Mouse (Mus musculus) liver, adult 2 months (tissue): ENCODE results near the gene Rarres2. TPM values are rescaled to one million over a fixed set of nuclear protein-coding genes. Genes with fewer than 3 reads are reported as not detected.
"Not testable (repeated sequence)": the region's sequence is repeated elsewhere in the genome, so short reads cannot be mapped to it uniquely, and the experiment has no call there.

Source experiments
- DNase-seq: peaks from one replicate; pipeline ENCODE4 v3.0.0-alpha.2; 2011; ENCODE audit warnings: low read depth, low spot score; ENCODE audit errors: extremely low read depth
- H3K27ac ChIP-seq: fragments of 200-500 bp; replicated peaks from 2 replicates; pipeline ENCODE4 v1.5.1; 2012; ENCODE audit warnings: low read depth, mild to moderate bottlenecking, control low read depth, inconsistent platforms, low read length; ENCODE audit not compliant: insufficient read depth
- H3K27me3 ChIP-seq: fragments of 200-500 bp; 2 replicates; pipeline ENCODE4 v1.6.1; 2012; ENCODE audit warnings: mild to moderate bottlenecking, moderate library complexity, low read length, inconsistent platforms; ENCODE audit not compliant: control insufficient read depth, insufficient read depth
- H3K36me3 ChIP-seq: fragments of 200-500 bp; 2 replicates; pipeline ENCODE4 v1.6.1; 2012; ENCODE audit warnings: low read length, inconsistent platforms; ENCODE audit not compliant: control insufficient read depth, insufficient read depth
- H3K4me1 ChIP-seq: fragments of 200-500 bp; 2 replicates; pipeline ENCODE4 v1.6.1; 2011; ENCODE audit warnings: low read length; ENCODE audit not compliant: control insufficient read depth, insufficient read depth
- H3K4me3 ChIP-seq: fragments of 200-500 bp; 2 replicates; pipeline ENCODE4 v1.5.1; 2011; ENCODE audit warnings: low read depth, mild to moderate bottlenecking, control low read depth, low read length, moderate library complexity; ENCODE audit not compliant: insufficient read depth
- H3K79me2 ChIP-seq: fragments of 200-500 bp; 2 replicates; pipeline ENCODE4 v1.6.1; 2012; ENCODE audit warnings: inconsistent platforms, mild to moderate bottlenecking, low read length, moderate library complexity; ENCODE audit not compliant: control insufficient read depth, insufficient read depth
- H3K9ac ChIP-seq: fragments of 200-500 bp; 2 replicates; pipeline ENCODE4 v1.6.1; 2012; ENCODE audit warnings: low read depth, mild to moderate bottlenecking, control low read depth, inconsistent platforms, low read length
- CTCF ChIP-seq: fragments of 200-500 bp; IDR thresholded peaks from 2 replicates; pipeline ENCODE4 v1.5.1; 2011; ENCODE audit warnings: low read depth, low read length, control low read depth
- POLR2A ChIP-seq: fragments of 200-500 bp; IDR thresholded peaks from 2 replicates; pipeline ENCODE4 v1.6.1; 2011; ENCODE audit warnings: low read length, control low read depth; ENCODE audit not compliant: insufficient read depth; ENCODE audit errors: extremely low read depth
- WGBS: fragments of 180-500 bp; shearing (Covaris S2); methylation state at CpG from one replicate; pipeline ENCODE4 v1.1.7; 2018; 5-methylcytosine and 5-hydroxymethylcytosine counted together
- polyA plus RNA-seq: library from polyadenylated mRNA; depleted of rRNA; stranded (reverse); fragments of >200 nt; gene quantifications from 2 replicates; pipeline ENCODE4 v1.2.3, GENCODE M21; 2012; rRNA removed
- total RNA-seq: library from RNA; depleted of rRNA; stranded (reverse); fragments of >200 nt; gene quantifications from 2 replicates; pipeline ENCODE4 v1.2.3, GENCODE M21; 2014; rRNA removed

Rarres2 gene
- total and polyA plus RNA-seq, 2 experiments, result 1,160 to 1,282 TPM

DNA sequence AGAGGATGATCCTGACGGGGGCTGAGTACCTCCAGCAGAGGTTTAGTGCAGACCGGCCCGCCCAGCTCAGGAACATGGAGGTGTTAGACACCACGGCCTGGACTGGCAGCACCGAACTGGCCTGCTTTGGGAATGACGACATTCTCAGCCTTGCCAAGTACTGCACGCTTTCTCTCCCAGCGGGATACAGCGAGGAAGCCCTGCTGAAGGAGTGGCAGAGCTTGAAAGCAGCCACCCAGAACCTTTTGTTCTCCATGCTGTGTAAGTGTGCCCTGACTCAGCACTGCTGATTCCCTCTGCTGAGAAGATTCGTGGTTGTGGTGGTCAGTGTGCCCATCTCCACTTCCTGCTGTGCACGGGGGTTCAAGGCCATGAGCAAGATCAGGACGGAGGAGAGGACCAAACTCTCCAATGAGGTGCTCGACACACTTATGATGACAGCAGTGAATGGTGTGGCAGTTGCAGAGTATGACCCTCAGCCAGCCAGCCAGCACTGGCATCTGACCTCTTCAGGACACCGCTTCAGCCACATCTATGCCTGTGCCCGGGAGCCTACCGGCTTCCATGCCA, 42.6 kb downstream of the Rarres2 start:
- 83% methylated on average over 16 of the region's 16 CpGs for WGBS
- Histone ChIP-seq H3K79me2 (no peaks in the 10 kb centered on the region), H3K36me3 (no peaks in the 10 kb centered on the region; the same call in 1 of the 2 replicates), H3K27ac (no peak overlapping the region), H3K9ac (no peak overlapping the region), H3K4me3 (no peak overlapping the region), H3K27me3 (no peaks in the 10 kb centered on the region), H3K4me1 (no peaks in the 10 kb centered on the region)
- DNase-seq, result no peak
- TF ChIP-seq CTCF (no peak), POLR2A (no peak)

DNA sequence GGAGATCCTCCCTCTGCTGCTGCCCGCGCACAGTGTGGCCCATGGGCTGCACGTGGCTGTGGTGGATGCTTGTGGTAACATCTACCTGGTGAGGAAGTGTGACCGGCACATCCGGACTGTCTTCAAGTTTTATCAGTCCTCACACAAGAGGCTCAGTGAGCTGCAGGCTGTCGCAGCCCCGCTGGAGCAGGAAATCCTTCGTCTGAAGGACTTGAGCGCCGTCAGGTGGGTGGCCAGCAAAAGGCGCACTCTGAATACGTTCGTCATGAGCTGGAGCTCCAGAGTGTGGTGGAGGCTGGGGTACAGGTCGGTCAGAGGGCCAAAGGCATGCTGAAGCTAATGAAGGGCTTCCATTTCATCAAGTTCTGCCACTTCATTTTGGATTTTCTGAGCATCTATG, 43.3 kb downstream of the Rarres2 start:
- Histone ChIP-seq H3K4me3 (no peak overlapping the region), H3K79me2 (no peaks in the 10 kb centered on the region), H3K27me3 (no peaks in the 10 kb centered on the region), H3K27ac (no peak overlapping the region), H3K9ac (no peak overlapping the region), H3K4me1 (no peaks in the 10 kb centered on the region), H3K36me3 (no peaks in the 10 kb centered on the region; the same call in 1 of the 2 replicates)
- TF ChIP-seq POLR2A, result no peak
- 0 out of 2 replicates have a peak, but pooled peaks have one; percentile 9 for TF ChIP-seq CTCF
- WGBS, result 85% methylated on average over 14 of the region's 14 CpGs
- no peak for DNase-seq

DNA sequence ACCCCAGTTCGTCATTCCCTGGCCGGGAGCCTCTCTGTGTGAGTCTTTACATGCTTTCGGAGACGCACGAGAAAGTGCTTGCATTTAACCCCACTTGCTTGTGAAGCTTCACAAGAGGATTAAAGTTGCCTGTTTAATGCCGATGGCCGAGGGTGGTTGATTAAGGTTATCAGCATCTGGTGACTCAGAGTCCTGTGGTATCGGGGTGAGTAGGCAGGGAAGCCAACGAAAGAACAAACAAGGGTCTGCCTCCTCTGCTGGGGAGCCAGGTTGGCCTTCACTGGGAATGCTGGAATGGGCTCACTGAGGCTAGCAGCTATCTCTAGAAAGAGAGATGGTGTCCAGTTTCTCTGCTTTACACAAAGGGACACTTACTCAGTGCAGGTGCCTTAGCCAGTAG, 44.7 kb downstream of the Rarres2 start:
- 95% methylated on average over 9 of the region's 9 CpGs for WGBS
- H3K36me3 ChIP-seq, result no peaks in the 10 kb centered on the region; the same call in 1 of the 2 replicates
- H3K4me1 ChIP-seq, result no peaks in the 10 kb centered on the region
- no peaks in the 10 kb centered on the region for H3K79me2 ChIP-seq
- no peak overlapping the region for H3K4me3 ChIP-seq
- no peak for TF ChIP-seq CTCF
- no peak for TF ChIP-seq POLR2A
- no peak overlapping the region for H3K27ac ChIP-seq
- no peak overlapping the region for H3K9ac ChIP-seq
- no peaks in the 10 kb centered on the region for H3K27me3 ChIP-seq
- no peak for DNase-seq

DNA sequence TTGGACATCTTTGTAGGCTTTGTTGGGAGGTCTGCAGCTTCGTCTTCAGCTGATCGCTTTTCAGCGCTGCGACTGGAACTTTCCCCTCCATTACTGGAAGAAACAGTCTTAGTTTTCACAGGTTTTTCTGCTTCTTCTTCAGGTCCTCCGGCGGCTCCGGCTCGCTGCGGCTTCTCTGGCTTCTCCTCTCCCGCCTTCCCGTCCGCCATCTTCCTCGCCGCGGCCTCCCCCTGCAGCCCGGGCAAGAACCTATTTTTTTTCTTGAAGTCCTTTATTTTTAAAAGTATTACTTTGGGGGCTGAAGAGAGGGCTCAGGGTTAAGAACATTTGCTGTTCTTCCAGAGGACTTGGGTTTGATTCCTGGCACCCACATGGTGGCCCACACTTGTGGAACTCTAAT, 47.7 kb downstream of the Rarres2 start:
- H3K9ac ChIP-seq, result not testable (repeated sequence)

More for the DNA sequence above, 47.7 kb downstream of the Rarres2 start:
- WGBS, result 98% methylated on average over 15 of the region's 16 CpGs
- not testable (repeated sequence) for H3K36me3 ChIP-seq, H3K4me3 ChIP-seq, H3K4me1 ChIP-seq, H3K27ac ChIP-seq, DNase-seq, H3K27me3 ChIP-seq, H3K79me2 ChIP-seq

Other genes starting within 250 kb of the Rarres2 start
- gene Krba1, start 177.2 kb downstream of the Rarres2 start, total RNA-seq, result 5.2 and 6.1 TPM in 2 replicates
- gene Krba1, start 177.2 kb downstream of the Rarres2 start, polyA plus RNA-seq, result 6.6 and 9.2 TPM in 2 replicates
- gene Zfp467, start 127.0 kb downstream of the Rarres2 start, total RNA-seq, result 13.9 and 15.9 TPM in 2 replicates
- 23.0 and 25.7 TPM in 2 replicates for gene Zfp467, start 127.0 kb downstream of the Rarres2 start, polyA plus RNA-seq
- gene Sspo, start 124.6 kb downstream of the Rarres2 start, total RNA-seq, result 0.47 and 0.83 TPM in 2 replicates
- 1.5 and 2.0 TPM in 2 replicates for gene Sspo, start 124.6 kb downstream of the Rarres2 start, polyA plus RNA-seq
- gene Atp6v0e2, start 35.2 kb downstream of the Rarres2 start, total RNA-seq, result 0.37 and 0.47 TPM in 2 replicates
- gene Atp6v0e2, start 35.2 kb downstream of the Rarres2 start, polyA plus RNA-seq, result 0.96 and 1.7 TPM in 2 replicates
- gene Lrrc61, start 18.0 kb downstream of the Rarres2 start, total RNA-seq, result 3.2 and 3.3 TPM in 2 replicates
- 8.5 and 10.1 TPM in 2 replicates for gene Lrrc61, start 18.0 kb downstream of the Rarres2 start, polyA plus RNA-seq
- gene Gm45021, start 16.8 kb upstream of the Rarres2 start, total RNA-seq, result not detected in 2 replicates
- gene Gm45021, start 16.8 kb upstream of the Rarres2 start, polyA plus RNA-seq, result not detected in 2 replicates
- gene Repin1, start 21.1 kb upstream of the Rarres2 start, total RNA-seq, result 31.1 and 47.2 TPM in 2 replicates
- 73.6 and 74.7 TPM in 2 replicates for gene Repin1, start 21.1 kb upstream of the Rarres2 start, polyA plus RNA-seq
- gene Gm44965, start 21.2 kb upstream of the Rarres2 start, total RNA-seq, result not detected in 2 replicates
- gene Gm44965, start 21.2 kb upstream of the Rarres2 start, polyA plus RNA-seq, result not detected in 2 replicates
- gene Zfp775, start 29.3 kb upstream of the Rarres2 start, total RNA-seq, result 0.83 and 1.5 TPM in 2 replicates
- 2.0 and 2.4 TPM in 2 replicates for gene Zfp775, start 29.3 kb upstream of the Rarres2 start, polyA plus RNA-seq
- gene AI854703, start 54.0 kb upstream of the Rarres2 start, total RNA-seq, result under 0.01 TPM in 2 replicates
- 0.06 and 0.10 TPM in 2 replicates for gene AI854703, start 54.0 kb upstream of the Rarres2 start, polyA plus RNA-seq
- 6.1 and 6.4 TPM in 2 replicates for gene Gimap8, start 74.4 kb upstream of the Rarres2 start, total RNA-seq
- 1.0 and 1.4 TPM in 2 replicates for gene Gimap8, start 74.4 kb upstream of the Rarres2 start, polyA plus RNA-seq
- 11.6 and 12.2 TPM in 2 replicates for gene Gimap9, start 103.3 kb upstream of the Rarres2 start, total RNA-seq
- 4.2 and 6.3 TPM in 2 replicates for gene Gimap9, start 103.3 kb upstream of the Rarres2 start, polyA plus RNA-seq
- 11.9 and 15.1 TPM in 2 replicates for gene Gimap4, start 111.8 kb upstream of the Rarres2 start, total RNA-seq
- 3.9 and 5.5 TPM in 2 replicates for gene Gimap4, start 111.8 kb upstream of the Rarres2 start, polyA plus RNA-seq
- 13.9 and 19.1 TPM in 2 replicates for gene Gimap6, start 135.4 kb upstream of the Rarres2 start, total RNA-seq
- 2.6 and 2.8 TPM in 2 replicates for gene Gimap6, start 135.4 kb upstream of the Rarres2 start, polyA plus RNA-seq
- not detected in 2 replicates for gene Gm28053, start 145.8 kb upstream of the Rarres2 start, total RNA-seq
- gene Gm28053, start 145.8 kb upstream of the Rarres2 start, polyA plus RNA-seq, result not detected in 2 replicates
- 0.37 and 0.47 TPM in 2 replicates for gene Gimap7, start 145.8 kb upstream of the Rarres2 start, total RNA-seq
- 0.19 and 0.35 TPM in 2 replicates for gene Gimap7, start 145.8 kb upstream of the Rarres2 start, polyA plus RNA-seq
- 4.1 and 5.0 TPM in 2 replicates for gene Gimap1, start 166.3 kb upstream of the Rarres2 start, total RNA-seq
- 2.5 TPM in 2 replicates for gene Gimap1, start 166.3 kb upstream of the Rarres2 start, polyA plus RNA-seq
- gene Gimap5, start 173.4 kb upstream of the Rarres2 start, total RNA-seq, result 1.2 and 3.3 TPM in 2 replicates
- gene Gimap5, start 173.4 kb upstream of the Rarres2 start, polyA plus RNA-seq, result 2.8 and 3.3 TPM in 2 replicates
- gene Gimap3, start 198.1 kb upstream of the Rarres2 start, total RNA-seq, result 1.7 and 1.9 TPM in 2 replicates
- 1.5 and 3.1 TPM in 2 replicates for gene Gimap3, start 198.1 kb upstream of the Rarres2 start, polyA plus RNA-seq